Mouse (Mus musculus): Measurements from ENCODE around the gene Pah. TPM values are rescaled to one million over a fixed set of nuclear protein-coding genes. Genes with fewer than 3 reads are reported as not detected.

The Pah gene
- polyA plus RNA-seq, 1 experiment: 0.79 TPM

GRCm38 (mm10) chr10:87488429-87489145 is 33.0 kb upstream of the Pah start:
- Histone ChIP-seq H3K4me3 (ENCODE audit: extremely low read depth, insufficient read depth, insufficient read length) (no peak overlapping the region), H3K27ac (ENCODE audit: insufficient read depth, low read length) (no peak overlapping the region), H3K27me3 (ENCODE audit: control insufficient read depth, insufficient read depth, low read length) (peaks cover 11% of the 10 kb centered on the region), H3K4me1 (ENCODE audit: control insufficient read depth, insufficient read depth, insufficient read length) (no peaks in the 10 kb centered on the region), H3K36me3 (ENCODE audit: control insufficient read depth, insufficient read depth, low read length) (no peaks in the 10 kb centered on the region)
- 7% methylated on average over 16 of the region's 16 CpGs for WGBS
- DNase-seq (ENCODE audit: low read depth in 1 of 2, low spot score in 2 of 2): no peak
- TF ChIP-seq POLR2A (IDR thresholded peaks at IDR 0.05; ENCODE audit: low read depth, low read length) (no peak), CTCF (IDR thresholded peaks at IDR 0.05; ENCODE audit: extremely low read depth, insufficient read depth, insufficient read length, insufficient replicate concordance) (no peak)

- no peaks in the 10 kb centered on the region for H3K36me3 ChIP-seq (ENCODE audit: control insufficient read depth, insufficient read depth, low read length)
- peaks cover 11% of the 10 kb centered on the region for H3K27me3 ChIP-seq (ENCODE audit: control insufficient read depth, insufficient read depth, low read length)
- no peaks in the 10 kb centered on the region for H3K4me1 ChIP-seq (ENCODE audit: control insufficient read depth, insufficient read depth, insufficient read length)
- 8% methylated on average over 18 of the region's 18 CpGs for WGBS
- no peak overlapping the region for H3K4me3 ChIP-seq (ENCODE audit: extremely low read depth, insufficient read depth, insufficient read length)
- TF ChIP-seq POLR2A (IDR thresholded peaks at IDR 0.05; ENCODE audit: low read depth, low read length): no peak
- H3K27ac ChIP-seq (ENCODE audit: insufficient read depth, low read length): no peak overlapping the region
- DNase-seq (ENCODE audit: low read depth in 1 of 2, low spot score in 2 of 2): no peak
These were observed 32.2 kb upstream of the Pah start for GRCm38 (mm10) chr10:87489246-87490009.

GRCm38 (mm10) chr10:87490328-87490727 is 31.3 kb upstream of the Pah start:
- TF ChIP-seq CTCF (IDR thresholded peaks at IDR 0.05; ENCODE audit: extremely low read depth, insufficient read depth, insufficient read length, insufficient replicate concordance) (no peak), POLR2A (IDR thresholded peaks at IDR 0.05; ENCODE audit: low read depth, low read length) (no peak)
- Histone ChIP-seq H3K27me3 (ENCODE audit: control insufficient read depth, insufficient read depth, low read length) (peaks cover 11% of the 10 kb centered on the region), H3K36me3 (ENCODE audit: control insufficient read depth, insufficient read depth, low read length) (no peaks in the 10 kb centered on the region), H3K27ac (ENCODE audit: insufficient read depth, low read length) (no peak overlapping the region), H3K4me3 (ENCODE audit: extremely low read depth, insufficient read depth, insufficient read length) (no peak overlapping the region), H3K4me1 (ENCODE audit: control insufficient read depth, insufficient read depth, insufficient read length) (no peaks in the 10 kb centered on the region)
- WGBS: 12% methylated on average over 2 of the region's 2 CpGs
- DNase-seq (ENCODE audit: low read depth in 1 of 2, low spot score in 2 of 2): no peak

- Histone ChIP-seq H3K27ac (ENCODE audit: insufficient read depth, low read length) (no peak overlapping the region), H3K4me1 (ENCODE audit: control insufficient read depth, insufficient read depth, insufficient read length) (no peaks in the 10 kb centered on the region), H3K36me3 (ENCODE audit: control insufficient read depth, insufficient read depth, low read length) (no peaks in the 10 kb centered on the region), H3K27me3 (ENCODE audit: control insufficient read depth, insufficient read depth, low read length) (peaks cover 11% of the 10 kb centered on the region), H3K4me3 (ENCODE audit: extremely low read depth, insufficient read depth, insufficient read length) (no peak overlapping the region)
- WGBS: 7% methylated on average over 11 of the region's 11 CpGs
- TF ChIP-seq POLR2A (IDR thresholded peaks at IDR 0.05; ENCODE audit: low read depth, low read length): no peak
- no peak for DNase-seq (ENCODE audit: low read depth in 1 of 2, low spot score in 2 of 2)
These were observed 30.0 kb upstream of the Pah start for GRCm38 (mm10) chr10:87491485-87492040.

GRCm38 (mm10) chr10:87492332-87492660 is 29.3 kb upstream of the Pah start:
- DNase-seq (ENCODE audit: low read depth in 1 of 2, low spot score in 2 of 2): no peak
- 4% methylated on average over 26 of the region's 26 CpGs for WGBS
- TF ChIP-seq POLR2A (IDR thresholded peaks at IDR 0.05; ENCODE audit: low read depth, low read length) (no peak), CTCF (IDR thresholded peaks at IDR 0.05; ENCODE audit: extremely low read depth, insufficient read depth, insufficient read length, insufficient replicate concordance) (no peak)
- Histone ChIP-seq H3K4me3 (ENCODE audit: extremely low read depth, insufficient read depth, insufficient read length) (no peak overlapping the region), H3K27ac (ENCODE audit: insufficient read depth, low read length) (no peak overlapping the region), H3K4me1 (ENCODE audit: control insufficient read depth, insufficient read depth, insufficient read length) (no peaks in the 10 kb centered on the region), H3K27me3 (ENCODE audit: control insufficient read depth, insufficient read depth, low read length) (peaks cover 11% of the 10 kb centered on the region), H3K36me3 (ENCODE audit: control insufficient read depth, insufficient read depth, low read length) (no peaks in the 10 kb centered on the region)

- Histone ChIP-seq H3K36me3 (ENCODE audit: control insufficient read depth, insufficient read depth, low read length) (no peaks in the 10 kb centered on the region), H3K4me1 (ENCODE audit: control insufficient read depth, insufficient read depth, insufficient read length) (no peaks in the 10 kb centered on the region), H3K4me3 (ENCODE audit: extremely low read depth, insufficient read depth, insufficient read length) (no peak overlapping the region), H3K27ac (ENCODE audit: insufficient read depth, low read length) (no peak overlapping the region), H3K27me3 (ENCODE audit: control insufficient read depth, insufficient read depth, low read length) (peaks cover 11% of the 10 kb centered on the region)
- TF ChIP-seq POLR2A (IDR thresholded peaks at IDR 0.05; ENCODE audit: low read depth, low read length) (no peak), CTCF (IDR thresholded peaks at IDR 0.05; ENCODE audit: extremely low read depth, insufficient read depth, insufficient read length, insufficient replicate concordance) (no peak)
- WGBS: 2% methylated on average over 85 of the region's 90 CpGs
- DNase-seq (ENCODE audit: low read depth in 1 of 2, low spot score in 2 of 2): no peak
These were observed 28.7 kb upstream of the Pah start for GRCm38 (mm10) chr10:87492661-87493551.

Data from spleen, adult 2 months (tissue).